Mouse (Mus musculus) layer of hippocampus, adult 2 months (tissue): ENCODE results near the gene Usp29. TPM values are rescaled to one million over a fixed set of nuclear protein-coding genes. Genes with fewer than 3 reads are reported as not detected.

ENCODE experiments used
- DNase-seq, 2 experiments: peaks; one replicate each; pipeline ENCODE4 v3.0.0; 2022; ENCODE audit warnings: low spot score in 2 of 2
- H3K27ac ChIP-seq: fragments of 200-600 bp; 2 replicates; pipeline ENCODE4 v1.8.1; 2022
- H3K4me3 ChIP-seq: fragments of 200-600 bp; 2 replicates; pipeline ENCODE4 v1.8.1; 2022; ENCODE audit warnings: mild to moderate bottlenecking
- CTCF ChIP-seq: fragments of 200-600 bp; conservative IDR thresholded peaks from 2 replicates; pipeline ENCODE4 v1.8.1; 2022; ENCODE audit warnings: antibody characterized with exemption, mild to moderate bottlenecking, moderate library complexity
- total RNA-seq, 2 experiments: library from RNA; stranded (reverse); gene quantifications; 2 replicates each; pipeline ENCODE4 v1.2.3; 2021

Gene Usp29
- total RNA-seq, 2 experiments from 2014 or later = 29.7 to 31.6 TPM

DNA sequence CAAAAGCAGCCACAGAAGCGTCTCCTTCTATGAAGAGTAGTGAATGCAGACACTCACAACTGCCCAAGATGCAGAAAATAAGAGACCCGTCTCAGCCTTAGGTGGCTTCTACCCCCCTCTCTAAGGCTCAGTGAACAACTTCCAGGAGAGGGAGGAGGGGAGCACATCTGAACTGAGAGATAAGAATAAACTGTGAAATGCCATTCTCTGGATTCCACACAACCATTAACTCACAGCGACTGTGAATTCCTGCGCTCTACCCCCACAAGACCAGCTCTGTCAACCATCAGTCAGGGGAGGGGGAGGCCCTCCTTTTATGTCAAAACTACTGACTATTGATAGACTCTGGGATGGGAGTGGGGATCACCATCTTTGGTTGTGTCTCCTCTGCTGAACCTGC is 47.3 kb downstream of the Usp29 start:
- no peak for TF ChIP-seq CTCF
- H3K27ac ChIP-seq = no peak overlapping the region
- DNase-seq = no peak
- H3K4me3 ChIP-seq = no peak overlapping the region

DNA sequence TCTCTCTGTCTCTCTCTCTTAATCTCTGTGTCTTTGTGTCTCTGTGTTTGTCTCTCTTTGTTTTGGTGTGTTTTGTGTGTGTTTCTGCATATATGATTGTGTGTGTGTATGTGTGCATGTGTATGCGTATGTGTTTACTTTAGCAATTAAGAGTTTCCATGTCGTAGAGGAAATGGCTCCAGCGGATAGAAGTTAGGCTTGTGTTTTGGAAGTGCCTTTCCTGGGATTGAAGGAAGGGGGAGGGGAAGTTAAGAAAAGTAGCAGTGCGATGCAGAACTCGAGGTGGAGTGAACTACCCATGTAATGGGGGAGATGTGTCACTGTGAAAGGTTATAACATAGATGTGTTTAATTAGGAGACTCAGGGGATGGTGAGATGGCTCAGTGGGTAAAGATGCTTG is 48.8 kb downstream of the Usp29 start:
- no peak for DNase-seq
- no peak for TF ChIP-seq CTCF

DNA sequence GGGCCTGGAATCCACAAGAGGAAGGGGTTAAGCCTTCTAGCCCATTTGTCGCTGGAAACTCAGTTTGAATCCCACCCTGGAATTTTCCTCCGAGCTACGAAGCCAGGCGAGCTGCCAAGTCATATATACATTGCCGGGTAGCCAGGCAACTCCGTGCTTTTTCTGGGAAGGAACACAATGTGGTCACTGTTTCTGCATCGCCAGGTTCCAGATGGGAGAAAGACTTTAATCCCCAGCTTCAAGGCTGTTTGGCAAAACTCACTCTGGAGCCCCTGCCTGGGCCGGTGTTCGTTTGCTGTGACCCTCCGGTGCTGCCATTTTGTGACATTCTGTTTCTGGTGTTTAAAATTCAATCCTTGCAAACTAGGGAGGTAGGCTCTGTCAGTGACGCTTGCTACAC is 51.2 kb downstream of the Usp29 start:
- Histone ChIP-seq H3K4me3 (no peak overlapping the region), H3K27ac (no peak overlapping the region)
- no peak for DNase-seq
- no peak for TF ChIP-seq CTCF

More for the DNA sequence above, 48.8 kb downstream of the Usp29 start:
- H3K27ac ChIP-seq = no peak overlapping the region
- no peak overlapping the region for H3K4me3 ChIP-seq

DNA sequence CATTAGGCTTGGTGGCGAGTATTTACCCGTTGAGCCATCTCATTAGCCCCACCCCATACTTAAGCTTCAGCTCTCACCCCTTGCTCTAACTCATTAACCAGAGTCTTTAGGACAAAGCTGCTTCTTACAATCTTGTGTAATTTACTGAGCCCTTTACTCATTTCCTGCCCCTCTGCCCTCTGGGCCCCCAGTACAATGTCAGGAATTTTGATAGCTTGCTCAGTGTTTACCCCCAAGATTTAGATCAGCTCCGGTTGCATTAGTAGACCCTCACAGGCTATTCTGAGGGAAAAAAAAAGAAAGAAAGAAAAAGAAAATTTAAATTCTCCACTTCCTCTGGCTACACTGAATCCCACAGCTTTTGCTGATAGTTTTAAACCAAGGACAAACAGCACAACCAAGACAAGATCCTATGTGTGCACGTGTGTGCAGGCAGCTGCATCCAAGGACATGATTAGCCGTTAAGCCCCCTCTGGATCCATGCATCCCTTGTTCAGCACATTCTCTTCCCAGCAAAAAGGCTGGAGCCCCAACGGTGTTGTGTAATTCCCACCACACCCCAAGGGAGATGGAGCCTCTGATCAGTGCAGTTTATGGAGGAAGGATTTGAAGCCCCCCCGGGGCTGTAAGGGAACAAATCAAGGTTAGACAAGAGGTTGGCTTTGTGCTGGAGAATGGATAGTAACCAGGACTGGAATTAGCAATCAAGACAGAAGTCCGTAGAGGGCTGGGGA is 54.1 kb downstream of the Usp29 start:
- TF ChIP-seq CTCF = no peak
- no peak for DNase-seq
- no peak overlapping the region for H3K4me3 ChIP-seq
- H3K27ac ChIP-seq = no peak overlapping the region

DNA sequence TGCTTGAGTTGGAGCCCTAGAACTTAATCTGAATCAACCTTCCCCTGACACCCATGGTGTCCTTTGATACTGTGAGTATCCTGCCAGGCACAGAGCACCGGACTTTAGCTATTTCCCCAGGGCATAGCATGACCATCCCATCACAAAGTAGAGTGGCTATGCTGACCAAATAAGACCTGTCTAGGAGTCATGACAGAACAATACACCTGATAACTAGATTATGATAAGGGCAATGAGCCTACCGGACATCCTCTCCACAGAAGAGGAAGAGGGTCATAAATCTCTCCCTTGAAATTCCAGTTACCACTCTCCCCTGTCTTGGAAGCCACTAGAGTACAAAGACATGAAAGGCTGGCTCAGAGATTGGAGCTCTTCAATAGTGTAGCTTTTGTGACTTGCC is 56.6 kb downstream of the Usp29 start:
- no peak overlapping the region for H3K27ac ChIP-seq
- no peak overlapping the region for H3K4me3 ChIP-seq
- DNase-seq = no peak
- TF ChIP-seq CTCF = no peak

DNA sequence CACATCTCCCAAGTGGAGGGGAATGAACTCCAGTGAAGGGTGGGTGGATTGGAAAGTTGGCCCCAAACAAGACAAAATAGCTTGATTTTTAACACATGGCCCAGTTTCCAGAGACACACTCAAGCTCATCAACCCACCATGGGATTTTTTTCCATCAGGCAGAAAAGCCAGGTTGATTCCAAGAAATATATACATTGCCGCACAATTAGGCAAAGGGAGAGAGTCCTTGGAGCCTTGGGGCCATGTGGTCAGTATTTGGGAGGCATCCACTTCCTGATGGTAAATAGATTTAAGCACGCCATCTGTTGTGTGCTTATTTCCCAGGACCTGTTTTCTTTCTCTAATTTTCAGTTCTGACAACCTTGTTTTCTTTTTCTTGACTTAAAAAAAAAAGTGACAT is 57.7 kb downstream of the Usp29 start:
- H3K27ac ChIP-seq = no peak overlapping the region
- TF ChIP-seq CTCF = no peak
- no peak overlapping the region for H3K4me3 ChIP-seq
- DNase-seq = no peak

DNA sequence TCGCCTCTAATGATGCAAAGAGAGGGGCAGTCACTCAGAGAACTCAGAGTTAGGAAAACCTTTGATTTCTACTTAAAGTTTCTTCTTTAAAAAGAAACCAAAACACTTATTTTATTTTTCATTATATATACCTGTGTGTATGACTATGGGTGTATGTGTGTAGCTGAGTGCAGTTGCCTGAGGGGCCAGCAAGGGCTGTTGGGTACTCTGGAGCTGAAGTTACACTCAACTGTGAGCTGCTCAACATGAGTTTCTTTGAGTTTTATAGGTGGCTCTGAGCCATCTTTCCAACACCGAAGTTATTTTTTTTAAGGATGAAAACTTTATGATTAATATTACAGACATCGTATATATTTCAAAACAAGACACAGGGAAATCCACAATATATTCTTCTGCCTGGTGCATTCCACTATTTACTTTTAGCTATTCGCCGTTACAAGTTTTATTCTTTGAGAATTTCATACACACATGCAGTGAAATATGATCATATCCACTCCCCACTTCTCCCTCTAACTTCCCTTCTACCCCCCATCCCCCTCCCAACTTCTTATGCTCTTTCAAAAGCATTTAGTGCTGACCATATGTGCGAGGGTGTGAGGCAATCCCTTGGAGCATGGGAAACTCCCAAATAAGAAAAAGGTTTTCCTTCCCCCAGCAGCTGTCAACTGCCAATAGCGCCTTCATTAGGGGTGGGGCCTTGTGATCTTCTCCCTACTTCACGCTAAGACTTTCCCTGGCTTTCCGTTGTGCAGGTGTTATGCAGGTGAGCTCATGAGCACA is 61.1 kb downstream of the Usp29 start:
- no peak for DNase-seq
- no peak for TF ChIP-seq CTCF
- H3K4me3 ChIP-seq = no peak overlapping the region
- no peak overlapping the region for H3K27ac ChIP-seq

DNA sequence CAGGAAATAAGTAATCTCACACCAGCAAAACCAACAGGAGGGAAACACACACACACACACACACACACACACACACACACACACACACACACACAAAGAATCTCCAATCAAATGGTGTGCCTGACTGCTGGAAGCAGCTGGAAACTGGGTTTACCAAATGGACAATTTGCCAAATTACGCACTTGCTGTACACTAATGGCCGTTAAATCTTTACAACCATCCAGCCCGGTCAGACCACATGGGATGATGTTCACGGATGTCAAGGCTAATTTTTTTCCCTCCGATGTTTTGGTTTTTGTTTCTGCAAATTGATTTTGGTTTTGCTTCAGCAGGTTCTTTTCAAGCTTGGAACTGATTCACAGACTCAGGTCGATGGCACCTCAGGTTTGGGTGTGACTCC is 62.9 kb downstream of the Usp29 start:
- no peak for DNase-seq
- no peak overlapping the region for H3K4me3 ChIP-seq
- H3K27ac ChIP-seq = no peak overlapping the region
- no peak for TF ChIP-seq CTCF

DNA sequence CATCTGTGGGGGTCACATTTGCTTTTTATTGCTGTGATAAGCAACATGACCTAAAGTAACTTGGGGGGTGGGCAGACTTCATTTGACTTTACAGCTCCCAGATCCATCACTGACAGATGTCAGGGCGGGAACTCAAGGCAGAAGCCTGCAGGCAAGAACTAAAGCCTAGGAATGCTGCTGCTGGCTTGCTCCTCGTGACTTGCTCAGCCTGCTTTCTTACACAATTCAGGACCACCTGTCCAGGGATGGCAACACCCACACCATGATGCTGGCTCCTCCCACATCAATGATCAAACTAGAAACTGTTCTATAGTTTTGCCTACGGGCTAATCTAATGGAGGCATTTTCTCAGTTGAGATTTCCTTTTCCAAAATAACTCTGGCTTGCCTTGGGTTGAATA is 63.4 kb downstream of the Usp29 start:
- Histone ChIP-seq H3K4me3 (no peak overlapping the region), H3K27ac (no peak overlapping the region)
- no peak for DNase-seq
- TF ChIP-seq CTCF = no peak

DNA sequence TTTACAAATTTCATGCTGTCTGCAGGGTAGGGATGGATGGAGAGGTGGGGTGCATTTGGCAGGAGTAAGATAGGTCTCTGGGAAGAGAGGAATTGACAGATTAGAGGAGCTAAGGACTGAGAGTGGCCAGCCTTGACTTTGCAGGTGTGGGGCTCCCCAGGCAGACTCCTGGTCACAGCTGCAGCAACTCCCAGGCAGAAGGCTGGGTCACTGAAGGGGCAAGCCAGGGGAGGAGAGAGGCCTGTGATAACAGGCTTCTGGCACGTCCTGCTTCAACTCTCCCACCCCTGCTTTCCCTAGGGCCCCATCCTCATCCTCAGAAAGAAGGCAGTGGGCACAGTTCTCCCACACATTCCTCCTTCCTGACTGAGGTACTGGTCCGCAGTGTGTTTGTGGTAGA is 67.0 kb downstream of the Usp29 start:
- DNase-seq = no peak
- H3K4me3 ChIP-seq = no peak overlapping the region
- TF ChIP-seq CTCF = no peak
- H3K27ac ChIP-seq = no peak overlapping the region

DNA sequence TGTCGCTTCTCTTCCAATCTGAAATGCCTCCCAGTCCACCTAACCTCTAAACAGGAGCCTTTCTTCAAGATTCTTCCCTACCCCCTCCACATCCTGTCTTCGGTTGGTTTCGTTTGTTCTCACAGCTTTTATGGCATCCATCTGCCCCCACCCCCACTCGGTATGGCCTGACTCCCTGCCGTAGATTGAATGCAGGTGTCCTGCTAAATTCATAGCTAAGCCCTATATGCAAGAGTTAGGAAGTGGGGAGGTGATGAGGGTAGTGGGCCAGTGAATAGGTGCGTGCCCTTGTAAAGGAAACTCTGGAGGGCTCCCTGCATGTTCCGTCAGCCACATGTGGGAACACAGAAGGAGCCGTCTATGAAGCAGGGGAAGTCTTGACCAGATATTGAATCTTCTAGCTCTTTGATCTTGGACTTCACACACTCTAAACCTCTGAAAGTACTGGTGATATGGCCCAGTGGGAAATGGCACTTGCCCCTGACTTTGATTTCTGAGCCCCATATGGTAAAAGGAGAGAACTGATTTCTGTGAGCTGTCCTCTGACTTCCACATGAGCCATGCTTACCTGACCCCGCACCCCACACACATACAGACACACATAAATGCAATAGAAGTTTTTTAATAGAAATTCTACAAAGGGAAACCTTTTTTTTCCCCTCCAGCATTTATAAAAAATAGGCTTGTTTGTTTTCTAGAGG is 68.9 kb downstream of the Usp29 start:
- TF ChIP-seq CTCF = no peak
- H3K27ac ChIP-seq = no peak overlapping the region
- H3K4me3 ChIP-seq = no peak overlapping the region
- no peak for DNase-seq

DNA sequence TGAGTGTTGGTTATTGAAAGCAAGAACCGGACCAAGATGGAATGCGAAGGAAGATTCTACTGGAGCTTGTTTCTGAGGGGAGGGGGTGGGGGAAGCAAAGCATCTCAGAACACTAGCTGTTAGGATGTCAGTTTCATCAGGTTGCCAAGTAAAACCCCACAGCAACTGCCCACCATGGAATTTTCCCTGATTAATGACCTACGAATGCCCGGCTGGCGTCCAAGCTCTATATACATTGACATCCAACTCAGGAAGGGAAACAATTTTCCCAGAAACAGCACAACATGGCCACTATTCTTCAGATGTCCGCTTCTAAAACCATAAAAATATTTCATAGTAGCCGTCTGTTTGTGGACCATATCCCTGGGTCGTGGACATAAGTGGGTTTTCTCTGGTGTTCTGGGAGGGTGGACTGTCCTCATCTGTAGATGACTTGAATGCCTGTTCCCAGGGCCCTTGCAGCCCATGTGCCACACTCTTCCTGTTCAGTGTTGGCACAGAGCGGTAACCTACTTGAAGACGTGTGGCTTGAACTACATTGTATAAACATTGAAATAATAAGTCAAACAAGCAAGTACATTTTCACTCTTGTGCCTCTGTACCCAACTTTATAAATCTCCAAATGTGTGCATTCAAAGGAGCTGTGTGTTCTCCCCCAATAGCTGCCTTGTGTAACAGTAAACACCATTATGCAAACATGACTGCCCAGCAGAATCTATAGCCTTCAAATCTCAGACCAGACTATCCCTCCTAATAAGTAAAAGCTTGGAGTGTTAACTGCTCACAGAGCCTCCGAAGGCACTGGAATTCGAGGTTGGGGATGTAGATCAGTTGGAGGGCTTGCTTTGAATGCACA is 70.4 kb downstream of the Usp29 start:
- DNase-seq = no peak
- Histone ChIP-seq H3K27ac (no peak overlapping the region), H3K4me3 (no peak overlapping the region)
- no peak for TF ChIP-seq CTCF
